Mouse (Mus musculus) midbrain, embryonic 16.5 days (tissue): Measurements from ENCODE around the gene 2210011C24Rik. TPM values are rescaled to one million over a fixed set of nuclear protein-coding genes. Genes with fewer than 3 reads are reported as not detected.
"Not testable (repeated sequence)": the region's sequence is repeated elsewhere in the genome, so short reads cannot be mapped to it uniquely, and the experiment has no call there.

Experiments used
- ATAC-seq: fragments of 200-750 bp; cut with Nextera tagmentation; 2 replicates; pipeline ENCODE4 v1.8.0; 2017; ENCODE audit warnings: moderate TSS enrichment
- H3K27ac ChIP-seq: fragments of 300-500 bp; sonication (generic); 2 replicates; pipeline ENCODE4 v1.5.1; 2014; ENCODE audit warnings: mild to moderate bottlenecking, low read length, mixed read lengths
- H3K27me3 ChIP-seq: fragments of 300-500 bp; sonication (generic); 2 replicates; pipeline ENCODE4 v1.6.1; 2014; ENCODE audit warnings: low read depth, low read length, mixed read lengths; ENCODE audit not compliant: control insufficient read depth, insufficient read depth
- H3K36me3 ChIP-seq: fragments of 300-500 bp; sonication (generic); 2 replicates; pipeline ENCODE4 v1.6.1; 2014; ENCODE audit warnings: mild to moderate bottlenecking, low read length, moderate library complexity, mixed read lengths; ENCODE audit not compliant: control insufficient read depth, insufficient read depth
- H3K4me1 ChIP-seq: fragments of 300-500 bp; sonication (generic); 2 replicates; pipeline ENCODE4 v1.6.1; 2014; ENCODE audit warnings: mild to moderate bottlenecking, low read length, mixed read lengths; ENCODE audit not compliant: control insufficient read depth, insufficient read depth
- H3K4me2 ChIP-seq: fragments of 300-500 bp; sonication (generic); 2 replicates; pipeline ENCODE4 v1.6.1; 2014; ENCODE audit warnings: mild to moderate bottlenecking, low read length, mixed read lengths
- H3K4me3 ChIP-seq: fragments of 300-500 bp; sonication (generic); 2 replicates; pipeline ENCODE4 v1.5.1; 2014; ENCODE audit warnings: low read depth, mild to moderate bottlenecking, low read length, moderate library complexity, mixed read lengths
- H3K9ac ChIP-seq: fragments of 300-500 bp; sonication (generic); 2 replicates; pipeline ENCODE4 v1.6.1; 2014; ENCODE audit warnings: low read depth, low read length, mixed read lengths
- H3K9me3 ChIP-seq: fragments of 300-500 bp; sonication (generic); replicated peaks from 2 replicates; pipeline ENCODE4 v1.6.1; 2014; ENCODE audit warnings: mild to moderate bottlenecking, low read length, mixed read lengths; ENCODE audit not compliant: control insufficient read depth, poor library complexity, severe bottlenecking
- WGBS: fragments of 180-500 bp; shearing (Covaris S2); extraction: QIAGEN DNeasy Blood & Tissue Kit; methylation state at CpG from one replicate; pipeline ENCODE4 v1.1.7; 2014; 5-methylcytosine and 5-hydroxymethylcytosine counted together
- polyA plus RNA-seq: library from polyadenylated mRNA; unstranded; fragments of >200 nt; fragmentation: Nextera tagmentation; extraction: Ambion mirVana; gene quantifications from 2 replicates; pipeline ENCODE4 v1.2.1, GENCODE M21; 2015

2210011C24Rik gene
- polyA plus RNA-seq, 1 experiment from 2014 or later: 0.28 TPM

DNA sequence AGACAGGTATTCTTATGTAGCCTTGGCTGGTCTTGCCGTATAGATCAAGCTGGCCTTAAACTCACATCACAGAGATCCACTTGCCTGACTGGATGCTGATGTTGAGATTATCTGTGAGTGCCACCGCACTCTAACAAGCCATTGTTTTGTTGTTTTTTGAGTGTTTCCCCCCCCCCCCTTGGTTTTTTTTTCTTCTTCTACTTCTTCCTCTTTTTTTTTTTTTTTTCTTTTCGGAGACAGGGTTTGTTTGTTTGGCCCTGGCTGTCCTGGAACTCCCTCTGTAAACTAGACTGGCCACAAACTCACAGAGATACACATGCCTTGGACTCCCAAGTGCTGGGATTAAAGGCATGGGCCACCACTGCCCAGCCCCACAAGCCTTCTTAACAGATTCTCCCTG is 17.9 kb downstream of the 2210011C24Rik start:
- Histone ChIP-seq H3K9me3 (no peaks in the 10 kb centered on the region), H3K9ac (no peak overlapping the region), H3K4me3 (no peak overlapping the region), H3K36me3 (peaks cover 15% of the 10 kb centered on the region; the same call in 1 of the 2 replicates), H3K4me2 (no peak overlapping the region), H3K27me3 (no peaks in the 10 kb centered on the region), H3K4me1 (peaks cover 11% of the 10 kb centered on the region), H3K27ac (no peak overlapping the region)
- no peak for ATAC-seq
- WGBS: 91% methylated on average over 3 of the region's 3 CpGs

- H3K4me1 ChIP-seq: peaks cover 7% of the 10 kb centered on the region; the same call in 1 of the 2 replicates
- H3K9ac ChIP-seq: no peak overlapping the region
- 89% methylated on average over 2 of the region's 2 CpGs for WGBS
- no peak overlapping the region for H3K27ac ChIP-seq
- peaks cover 25% of the 10 kb centered on the region for H3K36me3 ChIP-seq
- H3K27me3 ChIP-seq: no peaks in the 10 kb centered on the region
- no peak overlapping the region for H3K4me3 ChIP-seq
- no peaks in the 10 kb centered on the region for H3K9me3 ChIP-seq
- H3K4me2 ChIP-seq: no peak overlapping the region
- ATAC-seq: no peak
Observed at GRCm38 (mm10) chr8:83992488-83992887, 19.5 kb downstream of the 2210011C24Rik start.

- Histone ChIP-seq H3K9ac (no peak overlapping the region), H3K9me3 (no peaks in the 10 kb centered on the region), H3K27ac (no peak overlapping the region), H3K36me3 (peaks cover 42% of the 10 kb centered on the region), H3K4me3 (no peak overlapping the region), H3K4me1 (no peaks in the 10 kb centered on the region), H3K27me3 (no peaks in the 10 kb centered on the region), H3K4me2 (no peak overlapping the region)
- no peak for ATAC-seq
- 95% methylated on average over 14 of the region's 14 CpGs for WGBS
Observed at GRCm38 (mm10) chr8:83990170-83990569, 21.8 kb downstream of the 2210011C24Rik start.

DNA sequence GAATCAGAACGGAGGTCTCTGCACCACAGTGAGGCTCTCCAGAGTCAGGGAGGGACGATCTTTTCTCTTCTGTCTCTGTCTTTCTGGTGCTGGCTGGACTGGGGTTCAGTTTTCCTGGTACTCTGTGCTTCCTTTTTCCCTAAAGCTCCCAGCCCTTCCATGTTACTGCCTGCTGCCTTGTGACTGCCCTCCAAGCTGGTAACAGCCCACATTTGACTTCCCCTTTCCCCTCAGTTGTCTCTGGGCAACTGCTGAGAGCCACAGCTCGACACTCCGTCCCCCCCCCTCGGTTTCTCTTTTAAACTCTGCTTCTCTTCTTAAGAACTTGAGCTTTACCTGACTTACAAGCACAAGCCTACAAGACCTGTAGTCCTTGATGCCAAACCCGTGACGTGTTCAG is 22.7 kb downstream of the 2210011C24Rik start:
- Histone ChIP-seq H3K9me3 (no peaks in the 10 kb centered on the region), H3K9ac (no peak overlapping the region), H3K4me2 (no peak overlapping the region), H3K4me1 (no peaks in the 10 kb centered on the region), H3K36me3 (peaks cover 49% of the 10 kb centered on the region), H3K27me3 (no peaks in the 10 kb centered on the region), H3K27ac (no peak overlapping the region), H3K4me3 (no peak overlapping the region)
- no peak for ATAC-seq
- 89% methylated on average over 7 of the region's 7 CpGs for WGBS

DNA sequence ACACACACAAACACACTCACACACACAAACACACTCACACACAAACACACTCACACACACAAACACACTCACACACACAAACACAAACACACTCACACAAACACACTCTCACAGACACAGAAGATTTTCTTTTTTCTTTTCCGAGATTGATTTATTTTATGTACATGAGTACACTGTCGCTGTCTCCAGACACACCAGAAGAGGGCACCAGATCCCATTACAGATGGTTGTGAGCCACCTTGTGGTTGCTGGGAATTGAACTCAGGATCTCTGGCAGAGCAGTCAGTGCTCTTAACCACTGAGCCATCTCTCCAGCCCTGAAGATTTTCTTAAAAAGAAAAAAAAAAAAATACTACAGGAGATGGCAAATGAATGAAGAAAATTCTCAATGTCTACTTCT is 28.7 kb downstream of the 2210011C24Rik start:
- ATAC-seq: not testable (repeated sequence)
- WGBS: 95% methylated on average over 2 of the region's 2 CpGs
- peaks cover 50% of the 10 kb centered on the region for H3K36me3 ChIP-seq

DNA sequence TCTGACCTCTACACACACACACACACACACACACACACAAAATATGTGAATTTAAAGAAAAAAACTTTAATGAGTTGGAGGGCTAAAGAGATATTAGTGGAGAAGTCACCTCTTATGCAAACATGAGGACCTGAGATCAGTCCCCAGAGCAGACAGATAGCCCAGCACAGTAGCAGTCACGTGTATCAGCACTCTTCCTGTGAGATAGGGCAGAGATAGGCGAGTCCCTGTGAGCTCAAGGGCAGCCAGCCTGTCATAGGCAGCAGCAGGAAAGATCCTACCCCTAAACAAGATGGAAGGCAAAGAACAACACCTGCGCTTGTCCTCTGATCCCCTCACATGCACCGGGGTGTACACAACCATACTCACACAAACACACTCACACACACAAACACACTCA is 29.5 kb downstream of the 2210011C24Rik start:
- H3K9me3 ChIP-seq: no peaks in the 10 kb centered on the region
- H3K4me1 ChIP-seq: peaks cover 10% of the 10 kb centered on the region; the same call in 1 of the 2 replicates
- WGBS: 90% methylated on average over 4 of the region's 4 CpGs
- no peak overlapping the region for H3K27ac ChIP-seq
- no peak for ATAC-seq
- no peak overlapping the region for H3K9ac ChIP-seq
- peaks cover 44% of the 10 kb centered on the region for H3K36me3 ChIP-seq
- no peak overlapping the region for H3K4me3 ChIP-seq
- no peaks in the 10 kb centered on the region for H3K27me3 ChIP-seq
- H3K4me2 ChIP-seq: no peak overlapping the region

More for the DNA sequence above, 28.7 kb downstream of the 2210011C24Rik start:
- H3K4me1 ChIP-seq, H3K9ac ChIP-seq, H3K27ac ChIP-seq, H3K4me2 ChIP-seq, H3K27me3 ChIP-seq, H3K4me3 ChIP-seq, H3K9me3 ChIP-seq: not testable (repeated sequence)

GRCm38 (mm10) chr8:83981533-83981932 is 30.4 kb downstream of the 2210011C24Rik start:
- peaks cover 37% of the 10 kb centered on the region for H3K36me3 ChIP-seq
- H3K4me1 ChIP-seq: peaks cover 17% of the 10 kb centered on the region; the same call in 1 of the 2 replicates
- H3K9me3 ChIP-seq: no peaks in the 10 kb centered on the region

DNA sequence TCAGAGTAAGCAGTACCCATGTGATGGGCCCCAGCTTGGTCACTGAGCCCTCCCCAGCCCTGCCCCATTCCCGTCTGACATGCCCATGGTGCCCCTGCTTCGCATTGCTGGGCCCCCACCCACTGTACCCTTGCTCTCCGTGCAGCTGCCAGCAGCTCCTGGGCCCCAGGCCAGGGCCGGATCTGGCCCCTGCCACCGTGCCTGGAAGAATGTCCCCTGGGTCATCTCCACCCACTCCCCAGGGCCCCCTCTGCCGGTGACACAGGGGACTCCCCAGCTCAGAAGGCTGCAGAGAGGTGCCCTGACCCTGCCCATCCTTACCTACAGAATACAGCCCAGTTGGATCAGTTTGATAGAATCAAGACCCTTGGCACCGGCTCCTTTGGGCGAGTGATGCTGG is 31.1 kb downstream of the 2210011C24Rik start:
- H3K27me3 ChIP-seq: no peaks in the 10 kb centered on the region
- peaks cover 30% of the 10 kb centered on the region for H3K36me3 ChIP-seq
- H3K9me3 ChIP-seq: no peaks in the 10 kb centered on the region
- H3K4me2 ChIP-seq: no peak overlapping the region
- ATAC-seq: no peak
- no peak overlapping the region for H3K27ac ChIP-seq
- H3K9ac ChIP-seq: no peak overlapping the region
- H3K4me1 ChIP-seq: peaks cover 17% of the 10 kb centered on the region; the same call in 1 of the 2 replicates
- 87% methylated on average over 8 of the region's 8 CpGs for WGBS
- no peak overlapping the region for H3K4me3 ChIP-seq

More at GRCm38 (mm10) chr8:83981533-83981932, 30.4 kb downstream of the 2210011C24Rik start:
- ATAC-seq: no peak
- H3K27me3 ChIP-seq: no peaks in the 10 kb centered on the region
- no peak overlapping the region for H3K27ac ChIP-seq
- WGBS: 94% methylated on average over 7 of the region's 7 CpGs
- H3K9ac ChIP-seq: no peak overlapping the region
- no peak overlapping the region for H3K4me2 ChIP-seq
- H3K4me3 ChIP-seq: no peak overlapping the region

DNA sequence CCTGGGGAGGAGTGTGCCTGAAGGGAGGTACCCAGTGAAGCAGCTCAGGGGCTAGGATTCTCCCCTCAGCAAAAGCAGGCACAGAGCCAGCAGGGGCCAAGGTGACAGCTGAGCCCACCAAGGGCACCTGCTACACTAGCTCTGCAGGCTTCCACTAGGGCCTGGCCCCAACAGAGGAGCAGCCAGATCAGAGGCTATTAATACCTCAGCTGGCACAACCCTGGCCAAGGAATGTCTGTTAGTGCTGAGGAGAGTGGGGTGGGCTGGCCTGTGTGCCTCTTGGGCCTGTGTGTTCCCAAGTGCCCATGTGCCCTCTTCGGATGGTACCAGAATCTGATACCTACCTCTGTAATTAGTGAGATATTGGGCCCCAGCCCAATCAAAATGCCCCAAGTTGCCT is 31.7 kb downstream of the 2210011C24Rik start:
- H3K4me2 ChIP-seq: no peak overlapping the region
- no peak overlapping the region for H3K27ac ChIP-seq
- no peak overlapping the region for H3K4me3 ChIP-seq
- 90% methylated on average over 1 of the region's 1 CpGs for WGBS
- no peaks in the 10 kb centered on the region for H3K9me3 ChIP-seq
- no peak overlapping the region for H3K9ac ChIP-seq
- no peaks in the 10 kb centered on the region for H3K27me3 ChIP-seq
- H3K36me3 ChIP-seq: peaks cover 28% of the 10 kb centered on the region
- H3K4me1 ChIP-seq: peaks cover 17% of the 10 kb centered on the region; the same call in 1 of the 2 replicates
- ATAC-seq: no peak
